Mouse (Mus musculus) E14TG2a.4 (cell line): Measurements from ENCODE around the gene Gsg1l.

ENCODE experiments used
- CTCF ChIP-seq: conservative IDR thresholded peaks from 2 replicates; pipeline ENCODE4 v1.5.1; 2014; ENCODE audit warnings: low read length
- NANOG ChIP-seq: IDR thresholded peaks from 2 replicates; pipeline ENCODE4 v1.6.1; 2014; ENCODE audit warnings: borderline replicate concordance, low read length, mixed read lengths
- POU5F1 ChIP-seq: IDR thresholded peaks from 2 replicates; pipeline ENCODE4 v1.6.1; 2014; ENCODE audit warnings: low read length, borderline replicate concordance

DNA sequence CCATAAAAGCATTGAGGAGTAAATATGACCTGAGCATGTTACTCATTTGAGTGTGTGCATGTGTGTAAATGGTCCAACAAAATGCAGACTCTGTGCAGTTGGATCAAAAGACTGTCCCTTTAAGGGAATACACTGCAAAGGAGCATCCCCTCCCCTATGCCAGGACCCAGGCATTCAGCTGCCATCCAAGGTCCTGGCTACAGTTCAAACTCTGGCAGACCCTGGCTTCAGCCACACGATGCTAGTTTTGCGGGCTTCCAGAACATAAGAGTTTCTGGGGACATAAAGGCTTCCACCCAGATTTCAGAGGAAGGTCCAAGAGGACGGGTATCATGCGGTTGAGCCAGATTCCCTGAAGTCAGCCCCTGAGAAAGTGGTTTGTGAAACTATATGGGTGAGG is 133.2 kb downstream of the Gsg1l start:
- no peak for TF ChIP-seq CTCF
- TF ChIP-seq POU5F1: no peak
- no peak for TF ChIP-seq NANOG
